Mouse (Mus musculus): Measurements from ENCODE around the gene Efna4. TPM values are rescaled to one million over a fixed set of nuclear protein-coding genes. Genes with fewer than 3 reads are reported as not detected.

The Efna4 gene
- polyA plus RNA-seq, 1 experiment from 2014 or later, result 15.8 TPM

- Histone ChIP-seq H3K4me3 (peak overlapping the region; percentile 24), H3K27ac (no peak overlapping the region), H3K36me3 (peaks cover 21% of the 10 kb centered on the region), H3K9ac (peak overlapping the region; percentile 48; the same call in 1 of the 2 replicates), H3K4me1 (peaks cover 57% of the 10 kb centered on the region), H3K27me3 (replicated peaks) (peaks cover 32% of the 10 kb centered on the region), H3K9me3 (no peaks in the 10 kb centered on the region), H3K4me2 (replicated peaks) (peak overlapping the region; percentile 61)
- peak; percentile 12; the same call in 1 of the 2 replicates for ATAC-seq (ENCODE audit: low FRiP score, low read depth)
- 4% methylated on average over 26 of the region's 26 CpGs for WGBS
Observed at GRCm38 (mm10) chr3:89315195-89315929, 22.5 kb downstream of the Efna4 start.

DNA sequence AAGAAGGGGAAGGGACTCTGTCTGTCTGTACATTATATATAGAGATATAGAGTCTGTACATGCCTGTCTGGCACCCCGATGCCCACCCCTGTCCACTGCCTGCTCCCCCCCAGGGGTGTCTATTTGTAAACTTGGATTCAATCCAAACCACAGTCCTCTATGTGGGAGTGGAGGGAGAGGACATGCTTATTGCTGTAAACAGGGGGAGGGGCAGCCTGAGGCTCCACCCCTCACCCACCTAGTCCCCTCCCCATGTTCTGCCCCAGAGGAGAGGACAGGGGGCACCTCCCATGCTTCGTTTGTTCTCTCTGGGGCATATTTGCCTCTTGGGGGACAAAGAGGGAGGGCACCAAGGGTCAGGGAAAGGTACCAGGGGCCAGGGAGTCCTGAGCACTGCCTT, 23.0 kb downstream of the Efna4 start:
- no peak overlapping the region for H3K9ac ChIP-seq
- H3K4me1 ChIP-seq, result peaks cover 51% of the 10 kb centered on the region
- H3K9me3 ChIP-seq, result no peaks in the 10 kb centered on the region
- peaks cover 30% of the 10 kb centered on the region for H3K27me3 ChIP-seq (replicated peaks)
- H3K27ac ChIP-seq, result no peak overlapping the region
- no peak for ATAC-seq (ENCODE audit: low FRiP score, low read depth)
- H3K4me2 ChIP-seq (replicated peaks), result peak overlapping the region; percentile 61
- peaks cover 21% of the 10 kb centered on the region for H3K36me3 ChIP-seq
- WGBS, result 37% methylated on average over 2 of the region's 2 CpGs
- no peak overlapping the region for H3K4me3 ChIP-seq

GRCm38 (mm10) chr3:89314340-89314739, 23.5 kb downstream of the Efna4 start:
- Histone ChIP-seq H3K36me3 (peaks cover 21% of the 10 kb centered on the region), H3K27me3 (replicated peaks) (peaks cover 27% of the 10 kb centered on the region), H3K9me3 (no peaks in the 10 kb centered on the region), H3K9ac (no peak overlapping the region), H3K4me2 (replicated peaks) (no peak overlapping the region), H3K4me1 (peaks cover 46% of the 10 kb centered on the region), H3K27ac (no peak overlapping the region), H3K4me3 (no peak overlapping the region)
- ATAC-seq (ENCODE audit: low FRiP score, low read depth), result no peak
- 76% methylated on average over 5 of the region's 5 CpGs for WGBS

- 4% methylated on average over 9 of the region's 9 CpGs for WGBS
- peak; percentile 68; the same call in 1 of the 2 replicates for ATAC-seq (ENCODE audit: low FRiP score, low read depth)
- Histone ChIP-seq H3K27ac (no peak overlapping the region), H3K27me3 (replicated peaks) (no peaks in the 10 kb centered on the region), H3K9me3 (no peaks in the 10 kb centered on the region), H3K4me3 (no peak overlapping the region), H3K36me3 (no peaks in the 10 kb centered on the region), H3K9ac (no peak overlapping the region), H3K4me1 (no peaks in the 10 kb centered on the region), H3K4me2 (replicated peaks) (no peak overlapping the region)
Observed at GRCm38 (mm10) chr3:89308089-89308488, 29.7 kb downstream of the Efna4 start.

GRCm38 (mm10) chr3:89305551-89306325, 32.1 kb downstream of the Efna4 start:
- Histone ChIP-seq H3K4me3 (no peak overlapping the region), H3K36me3 (no peaks in the 10 kb centered on the region), H3K9me3 (no peaks in the 10 kb centered on the region), H3K9ac (no peak overlapping the region), H3K4me1 (no peaks in the 10 kb centered on the region), H3K27me3 (replicated peaks) (no peaks in the 10 kb centered on the region), H3K4me2 (replicated peaks) (no peak overlapping the region), H3K27ac (no peak overlapping the region)
- ATAC-seq (ENCODE audit: low FRiP score, low read depth), result no peak
- WGBS, result 54% methylated on average over 8 of the region's 8 CpGs

DNA sequence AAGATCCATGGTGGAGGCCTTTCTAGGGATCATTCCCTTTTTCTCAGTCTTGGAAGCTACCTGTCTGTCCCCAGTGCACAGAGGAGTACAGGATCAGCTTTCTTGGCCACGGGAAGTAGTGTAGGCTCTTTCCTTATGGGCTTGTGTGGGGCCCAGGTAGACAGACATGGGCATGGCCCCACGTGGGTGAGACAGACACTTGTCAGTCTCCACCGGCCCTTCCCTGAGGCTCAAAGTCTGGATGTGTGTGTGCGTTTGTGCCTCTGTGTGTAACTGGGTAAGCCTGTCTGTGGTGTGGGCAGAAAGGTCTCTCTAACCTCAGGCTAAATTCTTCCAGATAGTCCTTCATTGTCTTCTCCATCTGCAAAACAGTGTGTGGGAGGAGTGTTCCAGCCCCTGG, 32.7 kb downstream of the Efna4 start:
- Histone ChIP-seq H3K4me1 (no peaks in the 10 kb centered on the region), H3K27ac (no peak overlapping the region), H3K9me3 (no peaks in the 10 kb centered on the region), H3K4me2 (replicated peaks) (no peak overlapping the region), H3K4me3 (no peak overlapping the region), H3K36me3 (no peaks in the 10 kb centered on the region), H3K9ac (no peak overlapping the region), H3K27me3 (replicated peaks) (0 out of 2 replicates have a peak, but pooled peaks cover 5% of the 10 kb centered on the region)
- ATAC-seq (ENCODE audit: low FRiP score, low read depth), result no peak
- 73% methylated on average over 4 of the region's 4 CpGs for WGBS

DNA sequence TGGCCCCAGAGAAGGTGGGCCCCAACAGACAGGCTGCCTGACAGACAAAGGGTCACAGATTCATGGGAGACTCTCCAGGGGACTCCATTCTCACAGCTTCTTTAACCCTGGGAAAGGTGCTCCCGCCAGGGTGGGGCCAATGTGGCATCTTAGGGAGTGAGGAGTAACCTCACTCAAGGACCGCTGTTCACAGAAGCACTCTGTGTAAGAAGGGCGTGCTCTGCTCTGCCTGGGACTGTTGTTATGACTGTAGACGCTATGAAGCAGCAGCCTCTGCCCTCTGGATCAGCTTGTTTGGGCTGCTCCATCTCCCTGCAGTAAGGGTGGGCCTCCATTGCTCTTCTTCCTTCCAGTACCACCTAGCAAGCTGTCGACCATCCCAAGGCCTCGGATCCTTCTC, 33.4 kb downstream of the Efna4 start:
- H3K4me3 ChIP-seq, result no peak overlapping the region
- 62% methylated on average over 6 of the region's 6 CpGs for WGBS
- no peaks in the 10 kb centered on the region for H3K9me3 ChIP-seq
- ATAC-seq (ENCODE audit: low FRiP score, low read depth), result no peak
- H3K27me3 ChIP-seq (replicated peaks), result 0 out of 2 replicates have a peak, but pooled peaks cover 10% of the 10 kb centered on the region
- H3K4me2 ChIP-seq (replicated peaks), result no peak overlapping the region
- H3K4me1 ChIP-seq, result peaks cover 5% of the 10 kb centered on the region
- no peak overlapping the region for H3K27ac ChIP-seq
- no peaks in the 10 kb centered on the region for H3K36me3 ChIP-seq
- no peak overlapping the region for H3K9ac ChIP-seq

DNA sequence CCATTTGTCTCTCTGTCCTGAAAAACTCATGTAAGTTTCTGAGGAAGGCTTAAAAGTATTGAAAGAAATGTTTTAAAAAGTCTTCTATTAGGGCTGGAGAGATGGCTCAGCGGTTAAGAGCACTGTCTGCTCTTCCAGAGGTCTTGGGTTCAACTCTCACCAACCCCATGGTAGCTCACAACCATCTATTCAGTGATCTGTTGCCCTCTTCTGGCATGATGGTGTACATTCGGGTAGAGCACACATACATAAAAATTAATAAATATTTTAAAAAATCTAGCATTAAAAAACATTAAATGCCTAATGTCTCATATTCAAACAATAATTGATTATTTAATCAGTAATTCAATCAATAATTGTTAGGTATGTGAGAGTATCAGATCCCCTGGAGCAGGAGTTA, 37.3 kb downstream of the Efna4 start:
- Histone ChIP-seq H3K27me3 (replicated peaks) (0 out of 2 replicates have a peak, but pooled peaks cover 13% of the 10 kb centered on the region), H3K4me2 (replicated peaks) (no peak overlapping the region), H3K4me3 (no peak overlapping the region), H3K9me3 (no peaks in the 10 kb centered on the region), H3K4me1 (peaks cover 8% of the 10 kb centered on the region), H3K9ac (no peak overlapping the region), H3K36me3 (no peaks in the 10 kb centered on the region), H3K27ac (no peak overlapping the region)
- no peak for ATAC-seq (ENCODE audit: low FRiP score, low read depth)
- 71% methylated on average over 2 of the region's 2 CpGs for WGBS

GRCm38 (mm10) chr3:89300071-89300470, 37.8 kb downstream of the Efna4 start:
- H3K27me3 ChIP-seq (replicated peaks), result 0 out of 2 replicates have a peak, but pooled peaks cover 13% of the 10 kb centered on the region
- no peaks in the 10 kb centered on the region for H3K9me3 ChIP-seq
- peak overlapping the region; percentile 47 for H3K4me2 ChIP-seq (replicated peaks)
- no peaks in the 10 kb centered on the region for H3K36me3 ChIP-seq
- peak overlapping the region; percentile 34; the same call in 1 of the 2 replicates for H3K9ac ChIP-seq
- H3K4me3 ChIP-seq, result no peak overlapping the region
- 72% methylated on average over 1 of the region's 1 CpGs for WGBS
- H3K4me1 ChIP-seq, result peaks cover 8% of the 10 kb centered on the region
- ATAC-seq (ENCODE audit: low FRiP score, low read depth), result no peak
- H3K27ac ChIP-seq, result no peak overlapping the region

DNA sequence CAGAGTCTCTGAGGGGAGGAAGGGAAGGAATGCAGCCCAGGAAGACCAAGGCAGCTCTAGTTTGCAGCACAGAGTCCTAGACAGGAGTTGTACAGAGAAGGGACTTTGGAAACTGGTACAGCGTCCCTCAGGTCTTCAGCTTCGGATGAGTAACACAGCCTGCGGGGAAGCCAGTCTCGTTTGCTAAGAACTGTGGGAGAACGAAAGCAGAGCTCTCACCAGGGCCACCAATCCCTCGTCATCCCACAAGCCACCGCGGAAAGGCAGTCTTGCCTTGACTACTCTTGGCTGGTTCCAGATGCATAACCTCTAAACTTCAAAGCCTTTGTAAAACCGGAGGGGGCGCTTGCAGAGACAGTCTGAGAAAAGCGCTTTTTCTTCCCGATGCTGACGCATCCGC, 38.3 kb downstream of the Efna4 start:
- Histone ChIP-seq H3K27ac (no peak overlapping the region), H3K9ac (peak overlapping the region; percentile 34), H3K4me1 (peaks cover 8% of the 10 kb centered on the region), H3K9me3 (no peaks in the 10 kb centered on the region), H3K27me3 (replicated peaks) (0 out of 2 replicates have a peak, but pooled peaks cover 13% of the 10 kb centered on the region), H3K36me3 (no peaks in the 10 kb centered on the region), H3K4me2 (replicated peaks) (peak overlapping the region; percentile 47), H3K4me3 (peak overlapping the region; percentile 5; the same call in 1 of the 2 replicates)
- no peak for ATAC-seq (ENCODE audit: low FRiP score, low read depth)
- WGBS, result 4% methylated on average over 14 of the region's 14 CpGs

GRCm38 (mm10) chr3:89298908-89299307, 38.9 kb downstream of the Efna4 start:
- Histone ChIP-seq H3K27ac (no peak overlapping the region), H3K36me3 (no peaks in the 10 kb centered on the region), H3K4me1 (peaks cover 8% of the 10 kb centered on the region), H3K4me2 (replicated peaks) (no peak overlapping the region), H3K9ac (no peak overlapping the region), H3K27me3 (replicated peaks) (0 out of 2 replicates have a peak, but pooled peaks cover 13% of the 10 kb centered on the region), H3K4me3 (no peak overlapping the region), H3K9me3 (no peaks in the 10 kb centered on the region)
- ATAC-seq (ENCODE audit: low FRiP score, low read depth), result no peak
- WGBS, result 80% methylated on average over 6 of the region's 6 CpGs

DNA sequence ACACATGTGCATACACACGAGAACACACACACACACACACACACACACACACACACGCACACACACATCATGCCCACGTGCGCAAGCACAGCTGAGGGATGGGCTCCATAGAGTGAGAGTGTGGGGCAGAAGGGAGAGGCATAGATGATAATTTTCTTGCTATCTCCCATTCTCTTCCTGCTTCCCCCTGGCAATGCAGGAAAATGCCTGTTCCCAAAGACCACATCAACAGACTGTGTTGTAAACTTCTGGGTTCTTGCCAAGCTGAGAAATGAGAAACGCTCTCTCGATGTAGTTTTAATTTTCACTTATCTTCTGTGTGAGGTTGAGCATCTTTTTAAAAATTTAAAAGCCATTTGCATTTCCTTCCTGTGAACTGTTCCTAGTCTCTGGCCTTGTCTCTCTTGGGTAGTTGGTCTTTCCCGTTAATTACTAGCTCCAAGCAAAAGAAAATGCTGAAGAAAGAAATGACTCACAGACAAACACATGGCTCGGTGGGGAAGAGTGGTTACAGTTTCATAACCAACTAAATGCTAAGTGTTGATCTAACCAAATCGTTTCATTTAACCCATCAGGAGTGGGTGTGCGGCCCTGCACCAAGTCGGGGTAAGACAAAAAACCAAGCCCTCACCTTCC, 40.9 kb downstream of the Efna4 start:
- 89% methylated on average over 11 of the region's 11 CpGs for WGBS
- Histone ChIP-seq H3K27me3 (replicated peaks) (0 out of 2 replicates have a peak, but pooled peaks cover 13% of the 10 kb centered on the region), H3K4me3 (no peak overlapping the region), H3K9me3 (no peaks in the 10 kb centered on the region), H3K4me1 (peaks cover 8% of the 10 kb centered on the region), H3K27ac (no peak overlapping the region), H3K4me2 (replicated peaks) (no peak overlapping the region), H3K9ac (no peak overlapping the region), H3K36me3 (no peaks in the 10 kb centered on the region)
- ATAC-seq (ENCODE audit: low FRiP score, low read depth), result no peak
